Comparison of ENCODE assay signal across 8 mouse cellular contexts in genomic region chr6:88083672-88084071, GRCm38 (mm10). TPM values are rescaled to one million over a fixed set of nuclear protein-coding genes. Genes with fewer than 3 reads are reported as not detected.
DNase-seq lines count a peak whose midpoint lies in the region; ATAC-seq and TF ChIP-seq lines count a peak whose summit lies in the region.

No protein-coding gene starts in this region.

- TF ChIP-seq CTCF in bone marrow macrophage, adult 2 months (IDR thresholded peaks at IDR 0.05; ENCODE audit: low read depth, low read length), result no peak

- intact Hi-C loops in heart, postnatal 36 days (cut with DNase I), result no loop called here

- peaks cover 19% of the 10 kb centered on the region for H3K4me1 ChIP-seq in heart, embryonic 15.5 days (replicated peaks)
- H3K4me1 ChIP-seq in bone marrow macrophage, adult 2 months (ENCODE audit: control insufficient read depth, insufficient read depth, low read length), result peaks cover 18% of the 10 kb centered on the region
- H3K4me1 ChIP-seq in hindbrain, embryonic 14.5 days (replicated peaks; ENCODE audit: control insufficient read depth, insufficient read depth, low read length), result peaks cover 25% of the 10 kb centered on the region
- peaks cover 22% of the 10 kb centered on the region for H3K4me1 ChIP-seq in midbrain, embryonic 12.5 days

- H3K4me2 ChIP-seq in heart, embryonic 15.5 days, result peak overlapping the region; percentile 90
- peak overlapping the region; percentile 79 for H3K4me2 ChIP-seq in hindbrain, embryonic 14.5 days (replicated peaks)
- peak overlapping the region; percentile 96 for H3K4me2 ChIP-seq in midbrain, embryonic 12.5 days (replicated peaks)

- ATAC-seq in heart, embryonic 15.5 days (replicated peaks; ENCODE audit: insufficient number of reproducible peaks, insufficient read depth, low FRiP score, low read depth), result no peak
- ATAC-seq in hindbrain, embryonic 14.5 days (ENCODE audit: low FRiP score), result peak; percentile 6; the same call in 1 of the 2 replicates
- no peak; the same call in 1 of the 2 replicates for ATAC-seq in midbrain, embryonic 12.5 days (ENCODE audit: low FRiP score, low read depth)
- no peak for ATAC-seq in megakaryocyte-erythroid progenitor cell, adult 5-6 weeks (replicated peaks; ENCODE audit: low FRiP score, low TSS enrichment, poor library complexity, severe bottlenecking)

- H3K9me3 ChIP-seq in heart, embryonic 15.5 days (replicated peaks), result no peaks in the 10 kb centered on the region
- no peaks in the 10 kb centered on the region for H3K9me3 ChIP-seq in hindbrain, embryonic 14.5 days (ENCODE audit: control insufficient read depth, low read length)
- no peaks in the 10 kb centered on the region for H3K9me3 ChIP-seq in midbrain, embryonic 12.5 days

- 60% methylated on average over 3 of the region's 3 CpGs for WGBS in heart, embryonic 15.5 days
- WGBS in hindbrain, embryonic 14.5 days, result 68% methylated on average over 3 of the region's 3 CpGs
- WGBS in midbrain, embryonic 12.5 days, result 70% methylated on average over 3 of the region's 3 CpGs

- no peak for DNase-seq in heart, postnatal 36 days
- DNase-seq in hindbrain, embryonic 14.5 days (ENCODE audit: low spot score), result no peak
- no peak for DNase-seq in ovary, postnatal 36 days (ENCODE audit: low spot score)
- DNase-seq in MN1 (ENCODE audit: low spot score), result no peak

- no peaks in the 10 kb centered on the region for H3K27me3 ChIP-seq in heart, embryonic 15.5 days
- H3K27me3 ChIP-seq in hindbrain, embryonic 14.5 days (ENCODE audit: control insufficient read depth, insufficient read depth, low read length), result 0 out of 2 replicates have a peak, but pooled peaks cover 9% of the 10 kb centered on the region
- peaks cover 14% of the 10 kb centered on the region for H3K27me3 ChIP-seq in midbrain, embryonic 12.5 days

- H3K4me3 ChIP-seq in heart, embryonic 15.5 days, result peak overlapping the region; percentile 87
- peak overlapping the region; percentile 11; the same call in 1 of the 2 replicates for H3K4me3 ChIP-seq in bone marrow macrophage, adult 2 months (ENCODE audit: insufficient read depth, low read length)
- H3K4me3 ChIP-seq in hindbrain, embryonic 14.5 days (replicated peaks; ENCODE audit: low read length), result peak overlapping the region; percentile 79; the same call in 1 of the 2 replicates
- peak overlapping the region; percentile 97 for H3K4me3 ChIP-seq in midbrain, embryonic 12.5 days

- H3K36me3 ChIP-seq in heart, embryonic 15.5 days, result peaks cover 6% of the 10 kb centered on the region; the same call in 1 of the 2 replicates
- peaks cover 4% of the 10 kb centered on the region; the same call in 1 of the 2 replicates for H3K36me3 ChIP-seq in hindbrain, embryonic 14.5 days (replicated peaks; ENCODE audit: control insufficient read depth, insufficient read depth)
- H3K36me3 ChIP-seq in midbrain, embryonic 12.5 days, result peaks cover 5% of the 10 kb centered on the region

- H3K27ac ChIP-seq in heart, embryonic 15.5 days, result no peak overlapping the region
- 0 out of 2 replicates have a peak overlapping the region, but pooled peaks have one; percentile 4 for H3K27ac ChIP-seq in bone marrow macrophage, adult 2 months (ENCODE audit: insufficient read depth, low read depth, low read length)
- 0 out of 2 replicates have a peak overlapping the region, but pooled peaks have one; percentile 28 for H3K27ac ChIP-seq in hindbrain, embryonic 14.5 days
- no peak overlapping the region for H3K27ac ChIP-seq in midbrain, embryonic 12.5 days (replicated peaks)

- TF ChIP-seq POLR2A in bone marrow macrophage, adult 2 months (IDR thresholded peaks at IDR 0.05; ENCODE audit: borderline replicate concordance, low read depth, low read length), result no peak

- H3K9ac ChIP-seq in heart, embryonic 15.5 days, result no peak overlapping the region
- H3K9ac ChIP-seq in hindbrain, embryonic 14.5 days, result peak overlapping the region; percentile 81; the same call in 1 of the 2 replicates
- H3K9ac ChIP-seq in midbrain, embryonic 12.5 days (replicated peaks), result no peak overlapping the region

RNA-seq across cellular contexts. Expression of gene Rpn1, which starts 0.6 kb away (rescaled TPM):
- 166 and 209 TPM in 2 replicates for polyA plus RNA-seq in heart, embryonic 15.5 days (2015; fragmentation: Nextera tagmentation; extraction: Ambion mirVana)
- 100 to 1,000 TPM in 1 of 2 experiments, 10 to 100 TPM in 1; 95.1 to 102 TPM for total RNA-seq in heart, postnatal 36 days (2021)
- 148 and 185 TPM in 2 replicates for polyA plus RNA-seq in bone marrow macrophage, adult 2 months (2012; ENCODE audit: insufficient read depth, insufficient read length, missing spikeins)
- polyA plus RNA-seq in hindbrain, embryonic 14.5 days (2014; fragmentation: Nextera tagmentation; extraction: Ambion mirVana), result 301 and 339 TPM in 2 replicates
- 242 and 256 TPM in 2 replicates for polyA plus RNA-seq in midbrain, embryonic 12.5 days (2016; fragmentation: Nextera tagmentation; extraction: Ambion mirVana)
- 123 and 137 TPM in 2 replicates for total RNA-seq in megakaryocyte-erythroid progenitor cell, adult 5-6 weeks (2014; fragmentation: Nextera tagmentation)
- total RNA-seq in megakaryocyte-erythroid progenitor cell, adult 5-6 weeks (2017), result 183 and 205 TPM in 2 replicates

RNA-seq across cellular contexts. Expression of gene Rab7, which starts 38.6 kb away (rescaled TPM):
- polyA plus RNA-seq in heart, embryonic 15.5 days (2015; fragmentation: Nextera tagmentation; extraction: Ambion mirVana), result 190 and 214 TPM in 2 replicates
- total RNA-seq in heart, postnatal 36 days (2021), result 100 to 1,000 TPM; 253 to 304 TPM
- 475 and 476 TPM in 2 replicates for polyA plus RNA-seq in bone marrow macrophage, adult 2 months (2012; ENCODE audit: insufficient read depth, insufficient read length, missing spikeins)
- polyA plus RNA-seq in hindbrain, embryonic 14.5 days (2014; fragmentation: Nextera tagmentation; extraction: Ambion mirVana), result 377 and 427 TPM in 2 replicates
- 209 and 214 TPM in 2 replicates for polyA plus RNA-seq in midbrain, embryonic 12.5 days (2016; fragmentation: Nextera tagmentation; extraction: Ambion mirVana)
- 158 and 182 TPM in 2 replicates for total RNA-seq in megakaryocyte-erythroid progenitor cell, adult 5-6 weeks (2014; fragmentation: Nextera tagmentation)
- 59.7 and 68.5 TPM in 2 replicates for total RNA-seq in megakaryocyte-erythroid progenitor cell, adult 5-6 weeks (2017)

Comparison
In these comparisons a context has a peak if more than half of its experiments do, and no peak if none do; other contexts are left out.
1. H3K27ac ChIP-seq: peak in bone marrow macrophage, adult 2 months (single experiment) and hindbrain, embryonic 14.5 days (single experiment); none in heart, embryonic 15.5 days (single experiment) and midbrain, embryonic 12.5 days (single experiment).
2. H3K4me3 ChIP-seq: peak in every context shown above with its lines; median percentile 97 in midbrain, embryonic 12.5 days; 87 in heart, embryonic 15.5 days; 79 in hindbrain, embryonic 14.5 days; 11 in bone marrow macrophage, adult 2 months.
3. Peak in every context shown above with its lines, with median percentiles within 50 percentile points of each other: H3K4me2 ChIP-seq.